9 mouse cellular contexts compared by ENCODE assay signal in the genomic region with DNA sequence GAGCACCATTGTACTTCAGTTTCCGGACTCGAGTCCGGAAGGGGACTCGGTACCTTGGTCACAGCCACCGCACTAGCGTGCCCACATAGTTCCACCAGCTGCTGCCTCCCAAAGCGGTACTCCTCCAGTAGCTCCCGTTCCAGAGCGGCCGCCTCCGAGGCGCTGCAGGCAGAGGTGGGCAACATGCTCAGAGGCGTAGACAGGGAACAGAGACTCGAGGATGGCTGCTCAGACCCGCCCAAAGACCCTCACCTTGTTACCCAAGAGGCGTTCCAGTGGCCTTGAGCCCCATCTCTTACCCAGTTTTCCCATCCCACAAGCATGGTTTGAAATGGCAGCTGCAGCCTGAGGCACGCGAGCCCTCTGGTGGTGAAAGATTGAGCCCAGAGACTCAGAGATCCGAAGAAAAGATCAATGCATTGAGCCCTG. TPM values are rescaled to one million over a fixed set of nuclear protein-coding genes. Genes with fewer than 3 reads are reported as not detected.
DNase-seq lines count a peak whose midpoint lies in the region; ATAC-seq lines count a peak whose summit lies in the region.
"Had no signal": no experiment of that assay in that cellular context is flagged by ENCODE, and none has a peak within 500 bp of the region (broad histone marks: within the 10 kb centered on the region; RNA-seq: fewer than 3 reads in every experiment).

No protein-coding gene starts in this region.

- no peak overlapping the region for H3K27ac ChIP-seq in forebrain, embryonic 14.5 days (ENCODE audit: low read depth, low read length)
- H3K27ac ChIP-seq in midbrain, embryonic 13.5 days, result no peak overlapping the region; the same call in 1 of the 2 replicates
- H3K27ac ChIP-seq: embryonic facial prominence, embryonic 15.5 days; liver, embryonic 15.5 days had no signal

- no peak overlapping the region for H3K9ac ChIP-seq in forebrain, embryonic 14.5 days (ENCODE audit: low read length)
- no peak overlapping the region; the same call in 1 of the 2 replicates for H3K9ac ChIP-seq in midbrain, embryonic 13.5 days (replicated peaks)
- H3K9ac ChIP-seq: embryonic facial prominence, embryonic 15.5 days; liver, embryonic 15.5 days had no signal

- H3K4me2 ChIP-seq in forebrain, embryonic 14.5 days (ENCODE audit: low read length), result no peak overlapping the region
- H3K4me2 ChIP-seq in midbrain, embryonic 13.5 days (replicated peaks), result 0 out of 2 replicates have a peak overlapping the region, but pooled peaks have one; percentile 17
- H3K4me2 ChIP-seq: embryonic facial prominence, embryonic 15.5 days; liver, embryonic 15.5 days had no signal

- H3K36me3 ChIP-seq in forebrain, embryonic 14.5 days (ENCODE audit: control insufficient read depth, insufficient read depth, low read length), result 0 out of 2 replicates have a peak, but pooled peaks cover 4% of the 10 kb centered on the region
- peaks cover 18% of the 10 kb centered on the region for H3K36me3 ChIP-seq in midbrain, embryonic 13.5 days

- WGBS in forebrain, embryonic 14.5 days, result 38% methylated on average over 19 of the region's 19 CpGs
- 44% methylated on average over 19 of the region's 19 CpGs for WGBS in midbrain, embryonic 13.5 days

- ATAC-seq in forebrain, embryonic 14.5 days, result peak; percentile 36
- ATAC-seq in midbrain, embryonic 13.5 days, result peak; percentile 10

- H3K4me1 ChIP-seq in forebrain, embryonic 14.5 days (ENCODE audit: control insufficient read depth, insufficient read depth, low read length), result peaks cover 2% of the 10 kb centered on the region
- H3K4me1 ChIP-seq in midbrain, embryonic 13.5 days (replicated peaks), result peaks cover 78% of the 10 kb centered on the region

- H3K27me3 ChIP-seq in forebrain, embryonic 14.5 days (replicated peaks; ENCODE audit: control insufficient read depth, insufficient read depth, low read length), result peaks cover 49% of the 10 kb centered on the region
- H3K27me3 ChIP-seq in midbrain, embryonic 13.5 days, result peaks cover 50% of the 10 kb centered on the region

- H3K4me3 ChIP-seq in forebrain, embryonic 14.5 days (ENCODE audit: low read depth, low read length), result no peak overlapping the region
- no peak overlapping the region for H3K4me3 ChIP-seq in midbrain, embryonic 13.5 days (replicated peaks)
- H3K4me3 ChIP-seq: embryonic facial prominence, embryonic 15.5 days; liver, embryonic 15.5 days had no signal

- no peaks in the 10 kb centered on the region for H3K9me3 ChIP-seq in forebrain, embryonic 14.5 days (replicated peaks; ENCODE audit: control insufficient read depth, low read length)
- no peaks in the 10 kb centered on the region for H3K9me3 ChIP-seq in midbrain, embryonic 13.5 days
- H3K9me3 ChIP-seq: embryonic facial prominence, embryonic 15.5 days; liver, embryonic 15.5 days had no signal

- peak; percentile 53 for DNase-seq in kidney, postnatal 14 days
- no peak for DNase-seq in kidney, adult 11 months
- peak; percentile 38 for DNase-seq in adrenal gland, postnatal 25 days
- DNase-seq in forebrain, embryonic 14.5 days (ENCODE audit: low spot score), result peak; percentile 79
- DNase-seq in left cerebral cortex, adult 18-20 months (ENCODE audit: low spot score in 2 of 2), result peak; percentile 64 to 81
- DNase-seq in thymus, postnatal 4 days, result peak; percentile 74

RNA-seq across cellular contexts. Expression of a gene that starts 3.3 kb away (rescaled TPM):
- total RNA-seq in adrenal gland, postnatal 25 days (2021), result not detected in 2 replicates
- polyA plus RNA-seq in forebrain, embryonic 14.5 days (2014; fragmentation: Nextera tagmentation; extraction: Ambion mirVana), result 2.0 and 2.6 TPM in 2 replicates
- under 1 TPM; 0.33 to 0.59 TPM for total RNA-seq in left cerebral cortex, adult 18-20 months (2021)
- 2.1 TPM in 2 replicates for polyA plus RNA-seq in midbrain, embryonic 13.5 days (2015; fragmentation: Nextera tagmentation; extraction: Ambion mirVana)

RNA-seq across cellular contexts. Expression of a gene that starts 11.2 kb away (rescaled TPM):
- total RNA-seq in adrenal gland, postnatal 25 days (2021), result 0.24 TPM in 1 of 2 replicates, not detected in the other
- polyA plus RNA-seq in forebrain, embryonic 14.5 days (2014; fragmentation: Nextera tagmentation; extraction: Ambion mirVana), result 2.5 and 3.1 TPM in 2 replicates
- total RNA-seq in left cerebral cortex, adult 18-20 months (2021), result not detected
- polyA plus RNA-seq in midbrain, embryonic 13.5 days (2015; fragmentation: Nextera tagmentation; extraction: Ambion mirVana), result 3.7 and 4.1 TPM in 2 replicates

RNA-seq across cellular contexts. Expression of a gene that starts 11.5 kb away (rescaled TPM):
- 158 TPM in 2 replicates for total RNA-seq in adrenal gland, postnatal 25 days (2021)
- polyA plus RNA-seq in forebrain, embryonic 14.5 days (2014; fragmentation: Nextera tagmentation; extraction: Ambion mirVana), result 180 and 216 TPM in 2 replicates
- total RNA-seq in left cerebral cortex, adult 18-20 months (2021), result 100 to 1,000 TPM; 148 to 155 TPM
- polyA plus RNA-seq in midbrain, embryonic 13.5 days (2015; fragmentation: Nextera tagmentation; extraction: Ambion mirVana), result 174 and 181 TPM in 2 replicates

RNA-seq across cellular contexts. Expression of a gene that starts 11.7 kb away (rescaled TPM):
- total RNA-seq in adrenal gland, postnatal 25 days (2021), result 1.7 and 4.5 TPM in 2 replicates
- polyA plus RNA-seq in forebrain, embryonic 14.5 days (2014; fragmentation: Nextera tagmentation; extraction: Ambion mirVana), result 9.9 and 10.0 TPM in 2 replicates
- total RNA-seq in left cerebral cortex, adult 18-20 months (2021), result 10 to 100 TPM; 28.3 to 30.7 TPM
- 9.1 and 10.8 TPM in 2 replicates for polyA plus RNA-seq in midbrain, embryonic 13.5 days (2015; fragmentation: Nextera tagmentation; extraction: Ambion mirVana)

RNA-seq across cellular contexts. Expression of a gene that starts 58.5 kb away (rescaled TPM):
- total RNA-seq in adrenal gland, postnatal 25 days (2021), result 1.7 and 2.5 TPM in 2 replicates
- 46.8 and 47.7 TPM in 2 replicates for polyA plus RNA-seq in forebrain, embryonic 14.5 days (2014; fragmentation: Nextera tagmentation; extraction: Ambion mirVana)
- 10 to 100 TPM; 14.1 to 17.8 TPM for total RNA-seq in left cerebral cortex, adult 18-20 months (2021)
- polyA plus RNA-seq in midbrain, embryonic 13.5 days (2015; fragmentation: Nextera tagmentation; extraction: Ambion mirVana), result 59.2 and 65.0 TPM in 2 replicates
